Mouse (Mus musculus): ENCODE data around the gene Igbp1.

Igbp1 gene

GRCm38 (mm10) chrX:100494068-100494978, at the start of gene Igbp1:
Gene Igbp1 (plus strand): TSS chrX:100494291.
- DNase-seq (ENCODE audit: low read depth, low spot score), result peak; percentile 90

GRCm38 (mm10) chrX:100468047-100468446, 26.0 kb upstream of the Igbp1 start:
- DNase-seq (ENCODE audit: low read depth, low spot score), result no peak

- no peak for DNase-seq (ENCODE audit: low read depth, low spot score)
These were observed 24.0 kb upstream of the Igbp1 start for GRCm38 (mm10) chrX:100470126-100470525.

- DNase-seq (ENCODE audit: low read depth, low spot score), result no peak
These were observed 22.6 kb upstream of the Igbp1 start for GRCm38 (mm10) chrX:100471491-100471890.

- DNase-seq (ENCODE audit: low read depth, low spot score), result no peak
These were observed 18.4 kb upstream of the Igbp1 start for GRCm38 (mm10) chrX:100475569-100476223.

GRCm38 (mm10) chrX:100480317-100480716, 13.8 kb upstream of the Igbp1 start:
- peak; percentile 58 for DNase-seq (ENCODE audit: low read depth, low spot score)

GRCm38 (mm10) chrX:100493500-100494067, 507 bp upstream of the Igbp1 start:
- no peak for DNase-seq (ENCODE audit: low read depth, low spot score)

GRCm38 (mm10) chrX:100504175-100504851, 10.2 kb downstream of the Igbp1 start:
- no peak for DNase-seq (ENCODE audit: low read depth, low spot score)

- DNase-seq (ENCODE audit: low read depth, low spot score), result no peak
These were observed 14.1 kb downstream of the Igbp1 start for GRCm38 (mm10) chrX:100508164-100508563.

GRCm38 (mm10) chrX:100509921-100510320, 15.8 kb downstream of the Igbp1 start:
- DNase-seq (ENCODE audit: low read depth, low spot score), result no peak

GRCm38 (mm10) chrX:100516683-100517082, 22.6 kb downstream of the Igbp1 start:
- no peak for DNase-seq (ENCODE audit: low read depth, low spot score)

- no peak for DNase-seq (ENCODE audit: low read depth, low spot score)
These were observed 23.5 kb downstream of the Igbp1 start for GRCm38 (mm10) chrX:100517626-100518025.

- no peak for DNase-seq (ENCODE audit: low read depth, low spot score)
These were observed 24.4 kb downstream of the Igbp1 start for GRCm38 (mm10) chrX:100518532-100518931.

GRCm38 (mm10) chrX:100524471-100524870, 30.4 kb downstream of the Igbp1 start, which contains the start of gene Dgat2l6:
Gene Dgat2l6 (plus strand): TSS chrX:100524838.
- no peak for DNase-seq (ENCODE audit: low read depth, low spot score)

GRCm38 (mm10) chrX:100556026-100556425, 61.9 kb downstream of the Igbp1 start:
- no peak for DNase-seq (ENCODE audit: low read depth, low spot score)

GRCm38 (mm10) chrX:100565696-100566095, 71.6 kb downstream of the Igbp1 start:
- DNase-seq (ENCODE audit: low read depth, low spot score), result no peak
